Mouse (Mus musculus): ENCODE results near the gene Lhpp.

Gene Lhpp

GRCm38 (mm10) chr7:132712044-132712708, 101.7 kb downstream of the Lhpp start:
- DNase-seq (ENCODE audit: low spot score) = peak; percentile 61

- no peak for DNase-seq (ENCODE audit: low spot score)
These were observed 102.5 kb downstream of the Lhpp start for GRCm38 (mm10) chr7:132712956-132713355.

- DNase-seq (ENCODE audit: low spot score) = peak; percentile 11
These were observed 103.2 kb downstream of the Lhpp start for GRCm38 (mm10) chr7:132713483-132714126.

- peak; percentile 27 for DNase-seq (ENCODE audit: low spot score)
These were observed 103.9 kb downstream of the Lhpp start for GRCm38 (mm10) chr7:132714236-132714923.

GRCm38 (mm10) chr7:132715259-132715658, 104.8 kb downstream of the Lhpp start:
- DNase-seq (ENCODE audit: low spot score) = no peak

GRCm38 (mm10) chr7:132719570-132719969, 109.1 kb downstream of the Lhpp start:
- no peak for DNase-seq (ENCODE audit: low spot score)

GRCm38 (mm10) chr7:132720562-132720961, 110.1 kb downstream of the Lhpp start:
- DNase-seq (ENCODE audit: low spot score) = no peak

- DNase-seq (ENCODE audit: low spot score) = no peak
These were observed 112.2 kb downstream of the Lhpp start for GRCm38 (mm10) chr7:132722401-132723370.

GRCm38 (mm10) chr7:132723906-132724305, 113.5 kb downstream of the Lhpp start:
- no peak for DNase-seq (ENCODE audit: low spot score)

- DNase-seq (ENCODE audit: low spot score) = no peak
These were observed 114.1 kb downstream of the Lhpp start for GRCm38 (mm10) chr7:132724501-132725062.

GRCm38 (mm10) chr7:132726106-132726861, 115.8 kb downstream of the Lhpp start:
- no peak for DNase-seq (ENCODE audit: low spot score)

GRCm38 (mm10) chr7:132729093-132729831, 118.8 kb downstream of the Lhpp start:
- DNase-seq (ENCODE audit: low spot score) = no peak

- no peak for DNase-seq (ENCODE audit: low spot score)
These were observed 120.1 kb downstream of the Lhpp start for GRCm38 (mm10) chr7:132730510-132730909.

GRCm38 (mm10) chr7:132731558-132731957, 121.1 kb downstream of the Lhpp start:
- no peak for DNase-seq (ENCODE audit: low spot score)

GRCm38 (mm10) chr7:132732136-132732789, 121.8 kb downstream of the Lhpp start:
- no peak for DNase-seq (ENCODE audit: low spot score)

GRCm38 (mm10) chr7:132733521-132733920, 123.1 kb downstream of the Lhpp start:
- DNase-seq (ENCODE audit: low spot score) = no peak

GRCm38 (mm10) chr7:132734222-132734621, 123.8 kb downstream of the Lhpp start:
- DNase-seq (ENCODE audit: low spot score) = no peak

- peak; percentile 45 for DNase-seq (ENCODE audit: low spot score)
These were observed 124.7 kb downstream of the Lhpp start for GRCm38 (mm10) chr7:132735145-132735544.

- peak; percentile 56 for DNase-seq (ENCODE audit: low spot score)
These were observed 125.8 kb downstream of the Lhpp start for GRCm38 (mm10) chr7:132736099-132736862.
